Mouse (Mus musculus): ENCODE results near the gene Loxl4. TPM values are rescaled to one million over a fixed set of nuclear protein-coding genes. Genes with fewer than 3 reads are reported as not detected.

Loxl4 gene
- polyA plus RNA-seq, 1 experiment: 1.8 TPM

- DNase-seq: no peak
- TF ChIP-seq POLR2A (IDR thresholded peaks at IDR 0.05; ENCODE audit: borderline replicate concordance, extremely low read depth, low read depth, low read length) (no peak), CTCF (IDR thresholded peaks at IDR 0.05; ENCODE audit: insufficient read depth, low read length) (no peak)
These were observed 50.6 kb downstream of the Loxl4 start for GRCm38 (mm10) chr19:42561991-42562390.

DNA sequence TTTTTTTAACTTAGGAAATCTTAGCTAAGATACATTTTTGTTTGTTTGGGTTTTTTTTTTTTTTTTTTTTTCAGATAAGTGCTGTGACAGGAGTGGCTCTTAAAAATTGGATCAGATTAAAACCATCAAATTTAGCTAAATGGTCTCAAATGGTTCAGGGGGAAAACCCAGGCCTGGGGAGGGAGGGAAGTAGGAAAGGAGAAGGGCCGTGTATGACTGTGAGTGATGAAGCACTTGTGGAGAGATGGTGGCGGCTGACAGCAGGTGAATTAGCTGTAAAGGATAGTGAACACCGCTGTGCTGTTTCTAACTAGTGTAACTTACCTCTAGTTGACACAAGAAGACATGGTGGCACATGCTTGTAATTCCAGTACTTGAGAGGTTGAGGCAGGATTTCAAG is 53.9 kb downstream of the Loxl4 start:
- TF ChIP-seq CTCF (IDR thresholded peaks at IDR 0.05; ENCODE audit: insufficient read depth, low read length): no peak
- TF ChIP-seq POLR2A (IDR thresholded peaks at IDR 0.05; ENCODE audit: borderline replicate concordance, extremely low read depth, low read depth, low read length): no peak
- DNase-seq: no peak
- Histone ChIP-seq H3K4me3 (replicated peaks; ENCODE audit: extremely low read depth, low read depth, low read length) (no peak overlapping the region), H3K4me1 (ENCODE audit: control insufficient read depth, insufficient read depth, low read length) (peaks cover 2% of the 10 kb centered on the region; the same call in 1 of the 2 replicates)
- WGBS: 83% methylated on average over 3 of the region's 3 CpGs

More at GRCm38 (mm10) chr19:42561991-42562390, 50.6 kb downstream of the Loxl4 start:
- WGBS: 71% methylated on average over 1 of the region's 1 CpGs
- Histone ChIP-seq H3K4me1 (ENCODE audit: control insufficient read depth, insufficient read depth, low read length) (peaks cover 8% of the 10 kb centered on the region; the same call in 1 of the 2 replicates), H3K4me3 (replicated peaks; ENCODE audit: extremely low read depth, low read depth, low read length) (no peak overlapping the region)

Other genes starting within 250 kb of the Loxl4 start
- gene Crtac1, start 181.0 kb downstream of the Loxl4 start, polyA plus RNA-seq (2012; rRNA removed): 0.06 and 0.12 TPM in 2 replicates
- 3.8 and 4.8 TPM in 2 replicates for gene R3hcc1l, start 94.1 kb downstream of the Loxl4 start, polyA plus RNA-seq (2012; rRNA removed)
- gene Pyroxd2, start 140.0 kb upstream of the Loxl4 start, polyA plus RNA-seq (2012; rRNA removed): 5.0 and 5.4 TPM in 2 replicates
- 16.6 and 18.9 TPM in 2 replicates for gene Hps1, start 167.2 kb upstream of the Loxl4 start, polyA plus RNA-seq (2012; rRNA removed)

Data from lung, adult 2 months (tissue).